Mouse (Mus musculus) liver, embryonic 14.5 days (tissue): ENCODE results near the gene Ttn. TPM values are rescaled to one million over a fixed set of nuclear protein-coding genes. Genes with fewer than 3 reads are reported as not detected.

Experiments
- ATAC-seq: fragments of 200-750 bp; cut with Nextera tagmentation; 2 replicates; pipeline ENCODE4 v1.8.0; 2017; ENCODE audit warnings: moderate number of reproducible peaks, mild to moderate bottlenecking, moderate library complexity; ENCODE audit not compliant: insufficient read depth
- DNase-seq, 3 experiments: peaks; one replicate each; pipeline ENCODE4 v3.0.0-alpha.2; 2012 to 2013; ENCODE audit warnings: low read depth in 3 of 3, low spot score in 3 of 3
- H3K27ac ChIP-seq: fragments of 300-500 bp; sonication (generic); 2 replicates; pipeline ENCODE4 v1.5.1; 2014; ENCODE audit warnings: moderate library complexity, mild to moderate bottlenecking, control low read depth, inconsistent platforms
- H3K27me3 ChIP-seq: fragments of 300-500 bp; sonication (generic); 2 replicates; pipeline ENCODE4 v1.6.1; 2014; ENCODE audit warnings: mild to moderate bottlenecking, low read length, moderate library complexity; ENCODE audit not compliant: control insufficient read depth, insufficient read depth
- H3K36me3 ChIP-seq: fragments of 300-500 bp; sonication (generic); replicated peaks from 2 replicates; pipeline ENCODE4 v1.6.1; 2014; ENCODE audit warnings: low read depth; ENCODE audit not compliant: control insufficient read depth, insufficient read depth
- H3K4me1 ChIP-seq, 2 experiments: fragments of 200-500 bp in 1 of 2; fragments of 300-500 bp in 1 of 2; sonication (generic) in 1 of 2; replicated peaks; 2 replicates each; pipeline ENCODE4 v1.6.1; 2012 to 2014; ENCODE audit warnings: antibody characterized with exemption in 1 of 2, inconsistent platforms in 1 of 2, low read length in 1 of 2; ENCODE audit not compliant: control insufficient read depth in 2 of 2, insufficient read depth in 2 of 2
- H3K4me2 ChIP-seq: fragments of 300-500 bp; sonication (generic); 2 replicates; pipeline ENCODE4 v1.6.1; 2014; ENCODE audit warnings: low read depth, mild to moderate bottlenecking, control low read depth, moderate library complexity
- H3K4me3 ChIP-seq, 2 experiments: fragments of 200-500 bp in 1 of 2; fragments of 300-500 bp in 1 of 2; sonication (generic) in 1 of 2; 2 replicates each; pipeline ENCODE4 v1.5.1; 2012 to 2014; ENCODE audit warnings: low read depth in 2 of 2, low read length in 2 of 2, mild to moderate bottlenecking in 2 of 2, control low read depth in 1 of 2, inconsistent platforms in 1 of 2, moderate library complexity in 1 of 2; ENCODE audit not compliant: insufficient read depth in 1 of 2
- H3K9ac ChIP-seq: fragments of 300-500 bp; sonication (generic); replicated peaks from 2 replicates; pipeline ENCODE4 v1.6.1; 2014; ENCODE audit warnings: mild to moderate bottlenecking, control low read depth, moderate library complexity
- H3K9me3 ChIP-seq: fragments of 300-500 bp; sonication (generic); 2 replicates; pipeline ENCODE4 v1.6.1; 2016; ENCODE audit warnings: low read length, mixed read lengths; ENCODE audit not compliant: control insufficient read depth
- CTCF ChIP-seq: IDR thresholded peaks from 2 replicates; pipeline ENCODE4 v1.5.1; 2016; ENCODE audit warnings: antibody characterized with exemption, low read depth, control low read depth
- EP300 ChIP-seq: IDR thresholded peaks from 2 replicates; pipeline ENCODE4 v1.6.1; 2016; ENCODE audit warnings: antibody characterized with exemption, low read depth
- WGBS: fragments of 180-500 bp; shearing (Covaris S2); extraction: QIAGEN DNeasy Blood & Tissue Kit; methylation state at CpG from one replicate; pipeline ENCODE4 v1.1.7; 2014; ENCODE audit not compliant: insufficient replicate concordance; 5-methylcytosine and 5-hydroxymethylcytosine counted together
- polyA plus RNA-seq, 2 experiments: library from polyadenylated mRNA; depleted of rRNA in 1 of 2; stranded (reverse) in 1 of 2; unstranded in 1 of 2; fragments of >200 nt; fragmentation: Nextera tagmentation in 1 of 2; extraction: Ambion mirVana in 1 of 2; gene quantifications; 2 replicates each; pipeline versions ENCODE4 v1.2.1 to v1.2.3; 2012 to 2014

Ttn gene
- polyA plus RNA-seq, 2 experiments = under 0.01 to 0.13 TPM

DNA sequence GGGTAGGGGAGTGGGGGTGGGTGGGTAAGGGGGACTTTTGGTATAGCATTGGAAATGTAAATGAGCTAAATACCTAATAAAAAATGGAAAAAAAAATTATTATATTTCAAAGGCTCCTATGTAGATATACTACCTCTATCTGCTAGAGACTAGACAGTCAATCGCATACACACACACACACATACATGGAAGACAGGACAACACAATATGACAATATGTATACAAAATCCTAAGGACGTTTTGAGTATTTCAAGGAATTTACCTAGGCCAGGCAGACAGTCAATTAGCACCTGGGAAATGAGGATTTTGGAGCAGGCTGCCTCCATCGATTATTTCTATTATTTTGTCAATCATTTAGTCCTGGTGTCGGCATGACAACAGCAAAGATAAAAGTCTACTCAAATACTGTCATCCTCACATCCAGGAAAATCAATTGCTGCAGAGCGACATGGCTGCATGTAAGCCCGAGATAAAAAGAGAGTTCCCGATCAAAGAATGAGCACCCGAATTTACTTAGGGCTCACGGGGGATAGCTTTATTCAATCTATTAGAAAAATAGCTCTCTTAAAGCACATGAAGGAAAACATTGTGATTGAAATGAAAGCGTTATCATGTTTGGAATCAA lies 20.8 kb downstream of the Ttn start:
- 68% methylated on average over 10 of the region's 10 CpGs for WGBS

DNA sequence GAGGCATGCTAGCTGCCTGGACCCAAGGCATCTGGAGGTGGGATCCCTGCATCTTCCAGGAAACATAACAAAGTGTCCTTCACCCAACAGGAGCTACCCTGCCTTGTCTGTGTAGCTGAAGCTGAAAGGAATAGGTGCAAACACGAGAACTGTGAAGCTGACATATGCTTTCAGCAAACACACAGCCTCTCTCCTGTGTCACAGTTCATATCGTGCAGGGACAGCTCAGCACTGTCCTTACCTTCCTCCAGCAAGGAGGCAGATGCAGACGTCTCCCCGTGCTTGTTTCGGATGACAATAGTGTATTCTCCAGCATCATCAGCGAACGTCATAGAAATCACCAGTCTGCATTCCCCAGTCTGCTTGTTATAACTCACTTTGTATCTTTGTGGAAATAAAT lies 32.6 kb downstream of the Ttn start:
- no peak for TF ChIP-seq CTCF
- no peak for TF ChIP-seq EP300
- DNase-seq (no peak), ATAC-seq (no peak)
- Histone ChIP-seq H3K27me3 (no peaks in the 10 kb centered on the region), H3K4me1 (no peaks in the 10 kb centered on the region), H3K4me3 (no peak overlapping the region), H3K27ac (no peak overlapping the region), H3K9ac (no peak overlapping the region), H3K4me2 (no peak overlapping the region), H3K9me3 (no peaks in the 10 kb centered on the region; the same call in 1 of the 2 replicates), H3K36me3 (no peaks in the 10 kb centered on the region)
- WGBS = 65% methylated on average over 7 of the region's 7 CpGs

More for the DNA sequence above, 20.8 kb downstream of the Ttn start:
- Histone ChIP-seq H3K9ac (no peak overlapping the region), H3K4me2 (no peak overlapping the region), H3K4me1 (no peaks in the 10 kb centered on the region), H3K4me3 (no peak overlapping the region), H3K27ac (no peak overlapping the region), H3K9me3 (no peaks in the 10 kb centered on the region), H3K36me3 (no peaks in the 10 kb centered on the region), H3K27me3 (no peaks in the 10 kb centered on the region)
- TF ChIP-seq EP300 (no peak), CTCF (no peak)
- DNase-seq = no peak
- no peak for ATAC-seq

DNA sequence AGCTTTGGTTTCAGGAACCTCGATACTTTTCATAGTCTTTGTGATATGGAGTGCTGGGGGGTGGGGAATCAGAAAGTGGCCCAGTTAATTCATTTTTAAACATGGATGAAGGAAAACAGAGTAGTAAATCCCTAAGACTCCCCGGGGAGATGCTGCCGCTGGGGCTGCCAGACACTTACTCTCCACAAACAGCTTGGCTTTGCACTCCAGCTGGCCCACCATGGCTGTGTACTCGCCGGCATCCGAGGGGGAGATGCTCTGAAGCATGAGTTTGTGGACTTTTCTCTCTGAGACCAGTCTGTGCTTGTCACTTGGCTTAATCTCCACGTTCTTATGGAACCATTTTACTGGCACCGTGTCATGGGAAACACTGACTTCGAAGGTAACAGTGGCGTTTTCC lies 43.8 kb downstream of the Ttn start:
- H3K4me2 ChIP-seq = no peak overlapping the region
- no peaks in the 10 kb centered on the region for H3K27me3 ChIP-seq
- TF ChIP-seq CTCF (no peak), EP300 (no peak)
- no peak overlapping the region for H3K9ac ChIP-seq
- 66% methylated on average over 10 of the region's 10 CpGs for WGBS
- H3K27ac ChIP-seq = no peak overlapping the region
- H3K4me1 ChIP-seq = no peaks in the 10 kb centered on the region
- DNase-seq (no peak), ATAC-seq (no peak)
- H3K4me3 ChIP-seq = no peak overlapping the region
- no peaks in the 10 kb centered on the region for H3K9me3 ChIP-seq
- no peaks in the 10 kb centered on the region for H3K36me3 ChIP-seq

DNA sequence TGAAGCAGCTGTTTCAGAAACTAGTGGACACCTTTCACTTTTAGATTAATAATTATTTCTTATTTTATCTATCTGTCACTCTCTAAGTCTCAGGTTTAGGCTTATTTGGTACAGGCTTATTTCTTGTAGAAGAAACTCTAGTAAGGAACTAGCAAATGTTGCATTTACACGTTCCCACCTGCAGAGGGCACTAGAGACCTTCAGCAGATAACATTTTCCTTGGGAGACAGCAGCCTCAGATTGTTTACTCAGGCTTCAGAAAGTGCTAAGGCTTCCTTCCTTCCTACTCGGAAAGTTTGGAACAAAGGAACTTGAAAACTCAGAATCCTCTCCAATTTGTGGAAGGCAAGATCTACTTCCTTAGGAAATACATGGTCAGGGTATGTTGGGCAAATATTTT lies 52.6 kb downstream of the Ttn start:
- Histone ChIP-seq H3K9ac (no peak overlapping the region), H3K27me3 (no peaks in the 10 kb centered on the region), H3K36me3 (no peaks in the 10 kb centered on the region), H3K9me3 (no peaks in the 10 kb centered on the region), H3K4me2 (no peak overlapping the region), H3K4me3 (no peak overlapping the region), H3K27ac (no peak overlapping the region), H3K4me1 (no peaks in the 10 kb centered on the region)
- no peak for TF ChIP-seq EP300
- TF ChIP-seq CTCF = peak; percentile 67; the same call in 1 of the 2 replicates
- ATAC-seq (no peak), DNase-seq (peak; percentile 2 to 18 (median 7))
- WGBS = 0% methylated on average over 2 of the region's 2 CpGs

DNA sequence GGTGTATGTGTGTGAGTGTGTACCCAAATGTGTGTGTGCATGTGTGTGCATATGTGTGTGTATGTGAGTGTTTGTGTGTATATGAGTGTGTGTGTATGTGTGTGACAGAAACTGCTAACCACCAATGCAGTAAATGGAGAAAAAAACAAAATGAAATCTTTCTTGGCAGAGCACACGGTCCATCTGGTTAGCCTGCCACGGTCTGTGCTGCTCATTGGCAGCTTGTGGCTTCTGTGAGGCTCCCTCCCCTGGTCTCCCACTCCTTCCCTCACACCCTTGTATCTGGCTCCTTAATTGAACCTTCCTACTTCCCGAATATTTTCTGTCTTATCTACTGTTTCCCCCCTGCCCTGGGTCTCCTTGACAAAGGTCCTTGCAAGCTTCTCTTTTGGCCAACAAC lies 53.5 kb downstream of the Ttn start:
- ATAC-seq (no peak), DNase-seq (no peak)
- Histone ChIP-seq H3K9ac (no peak overlapping the region), H3K4me2 (no peak overlapping the region), H3K4me1 (no peaks in the 10 kb centered on the region), H3K36me3 (no peaks in the 10 kb centered on the region), H3K27me3 (no peaks in the 10 kb centered on the region), H3K4me3 (no peak overlapping the region), H3K27ac (no peak overlapping the region), H3K9me3 (no peaks in the 10 kb centered on the region)
- TF ChIP-seq EP300 = no peak
- TF ChIP-seq CTCF = no peak
- WGBS = 38% methylated on average over 3 of the region's 3 CpGs
